Mouse (Mus musculus) G1E (cell line): Measurements from ENCODE around the gene Atxn3.

Experiments
- CTCF ChIP-seq: IDR thresholded peaks from 2 replicates; pipeline ENCODE4 v1.5.1; 2012; ENCODE audit warnings: low read depth, low read length, inconsistent platforms, mixed read lengths
- GATA1 ChIP-seq: IDR thresholded peaks from 2 replicates; pipeline ENCODE4 v1.6.1; 2012; ENCODE audit warnings: borderline replicate concordance, low read length, inconsistent platforms, mixed read lengths
- POLR2AphosphoS5 ChIP-seq: IDR thresholded peaks from 2 replicates; pipeline ENCODE4 v1.6.1; 2012; ENCODE audit warnings: low read depth, low read length, inconsistent platforms; ENCODE audit not compliant: insufficient replicate concordance

GRCm38 (mm10) chr12:101904906-101905305, 53.1 kb downstream of the Atxn3 start:
- TF ChIP-seq CTCF (no peak), POLR2AphosphoS5 (no peak), GATA1 (no peak)
